Mouse (Mus musculus) brain, embryonic 14.5 days (tissue): ENCODE data around the gene Sorcs3.

Source experiments
- CTCF ChIP-seq: fragments of 200-500 bp; IDR thresholded peaks from 2 replicates; pipeline ENCODE4 v1.5.1; 2012; ENCODE audit warnings: inconsistent platforms, mild to moderate bottlenecking, moderate library complexity, borderline replicate concordance; ENCODE audit not compliant: insufficient read depth, insufficient read length; ENCODE audit errors: extremely low read depth
- POLR2A ChIP-seq: fragments of 200-500 bp; IDR thresholded peaks from 2 replicates; pipeline ENCODE4 v1.6.1; 2012; ENCODE audit warnings: mild to moderate bottlenecking, inconsistent platforms, borderline replicate concordance; ENCODE audit not compliant: poor library complexity, insufficient read depth, insufficient read length, severe bottlenecking; ENCODE audit errors: extremely low read depth

DNA sequence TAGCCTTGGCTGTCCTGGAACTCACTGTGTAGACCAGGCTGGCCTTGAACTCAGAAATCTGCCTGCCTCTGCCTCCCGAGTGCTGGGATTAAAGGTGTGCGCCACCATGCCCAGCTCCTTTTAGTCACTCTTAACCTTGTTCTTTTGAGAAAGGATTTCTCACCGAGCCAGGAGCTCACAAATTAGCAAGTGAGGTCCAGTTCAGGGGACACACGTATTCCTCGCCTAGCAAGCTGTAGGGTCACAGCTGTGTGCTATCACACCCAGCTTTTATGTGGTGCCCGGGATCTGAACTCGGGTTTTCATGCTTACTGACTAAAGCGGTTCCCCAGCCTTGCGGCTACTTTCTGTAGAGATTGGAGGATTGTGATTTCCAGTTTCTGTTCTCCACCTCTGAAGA lies 108.0 kb downstream of the Sorcs3 start:
- TF ChIP-seq POLR2A (no peak), CTCF (no peak)
